Mouse (Mus musculus): ENCODE data around the gene Tceanc2. TPM values are rescaled to one million over a fixed set of nuclear protein-coding genes. Genes with fewer than 3 reads are reported as not detected.

The Tceanc2 gene
- polyA plus RNA-seq, 1 experiment from 2014 or later: 14.4 TPM

DNA sequence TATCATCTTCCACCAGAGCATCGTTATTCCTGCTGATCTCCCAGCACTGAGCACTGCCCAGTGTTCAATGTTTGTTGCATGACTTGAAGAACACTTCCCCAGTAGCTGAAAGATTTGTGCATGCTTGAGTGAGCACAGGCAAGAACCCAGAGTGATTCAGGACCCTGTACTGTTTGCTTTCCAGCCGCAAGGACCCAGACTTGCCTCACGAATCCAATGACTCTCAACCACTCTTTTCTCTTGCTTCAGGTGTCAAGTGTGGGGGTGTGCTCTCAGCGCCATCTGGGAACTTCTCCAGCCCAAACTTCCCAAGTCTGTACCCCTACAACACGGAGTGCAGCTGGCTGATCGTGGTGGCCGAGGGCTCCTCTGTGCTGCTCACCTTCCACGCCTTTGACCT, 76.7 kb downstream of the Tceanc2 start:
- H3K9me3 ChIP-seq (replicated peaks): no peaks in the 10 kb centered on the region
- 69% methylated on average over 8 of the region's 8 CpGs for whole genome bisulfite sequencing (ENCODE audit: insufficient replicate concordance)
- H3K27me3 ChIP-seq: no peaks in the 10 kb centered on the region
- H3K9ac ChIP-seq: no peak overlapping the region
- no peak overlapping the region for H3K4me3 ChIP-seq (replicated peaks)
- H3K36me3 ChIP-seq (replicated peaks): no peaks in the 10 kb centered on the region
- ATAC-seq (ENCODE audit: insufficient read depth): no peak
- H3K4me2 ChIP-seq: no peak overlapping the region
- H3K27ac ChIP-seq (replicated peaks): no peak overlapping the region
- H3K4me1 ChIP-seq (replicated peaks): no peaks in the 10 kb centered on the region; the same call in 1 of the 2 replicates

DNA sequence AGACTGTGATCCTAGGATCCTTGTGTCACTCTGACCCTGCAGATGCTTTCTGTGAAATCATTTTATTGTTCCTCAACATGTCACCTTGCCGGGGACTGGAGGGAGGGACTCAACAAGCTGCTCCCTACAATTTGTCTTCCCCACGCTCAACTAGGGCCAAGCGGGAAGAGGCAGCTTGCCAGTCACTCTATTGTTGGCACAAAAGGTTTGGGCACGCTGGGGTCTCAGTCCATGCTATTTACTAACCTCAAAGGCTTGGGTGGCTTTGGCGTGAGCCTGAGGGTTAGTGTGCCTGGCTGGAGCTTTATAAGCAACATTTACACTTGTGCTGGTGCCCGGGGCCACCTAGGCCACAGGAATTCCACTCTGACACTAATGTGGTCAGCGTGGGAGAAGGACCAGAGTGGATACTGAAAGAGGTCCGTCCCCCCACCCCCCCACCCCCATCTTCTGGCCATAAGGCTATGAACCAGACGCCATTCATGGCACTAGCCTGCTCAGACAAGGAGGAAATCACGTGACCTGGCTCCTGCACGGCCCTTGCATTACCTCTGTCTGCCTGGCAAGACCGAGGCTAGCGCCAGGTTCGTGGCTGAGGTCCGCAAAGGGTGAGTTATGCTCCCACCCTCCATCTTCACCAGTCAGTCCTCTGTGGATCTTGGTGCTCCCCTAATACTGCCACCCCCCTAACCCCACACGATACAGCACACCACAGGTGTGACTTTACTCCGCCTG, 80.0 kb downstream of the Tceanc2 start:
- H3K4me2 ChIP-seq: no peak overlapping the region
- H3K4me3 ChIP-seq (replicated peaks): no peak overlapping the region
- no peak for ATAC-seq (ENCODE audit: insufficient read depth)
- H3K27ac ChIP-seq (replicated peaks): no peak overlapping the region
- no peak overlapping the region for H3K9ac ChIP-seq
- 62% methylated on average over 17 of the region's 17 CpGs for WGBS (ENCODE audit: insufficient replicate concordance)
- no peaks in the 10 kb centered on the region for H3K9me3 ChIP-seq (replicated peaks)
- peaks cover 6% of the 10 kb centered on the region; the same call in 1 of the 2 replicates for H3K4me1 ChIP-seq (replicated peaks)
- peaks cover 5% of the 10 kb centered on the region; the same call in 1 of the 2 replicates for H3K27me3 ChIP-seq
- H3K36me3 ChIP-seq (replicated peaks): no peaks in the 10 kb centered on the region

DNA sequence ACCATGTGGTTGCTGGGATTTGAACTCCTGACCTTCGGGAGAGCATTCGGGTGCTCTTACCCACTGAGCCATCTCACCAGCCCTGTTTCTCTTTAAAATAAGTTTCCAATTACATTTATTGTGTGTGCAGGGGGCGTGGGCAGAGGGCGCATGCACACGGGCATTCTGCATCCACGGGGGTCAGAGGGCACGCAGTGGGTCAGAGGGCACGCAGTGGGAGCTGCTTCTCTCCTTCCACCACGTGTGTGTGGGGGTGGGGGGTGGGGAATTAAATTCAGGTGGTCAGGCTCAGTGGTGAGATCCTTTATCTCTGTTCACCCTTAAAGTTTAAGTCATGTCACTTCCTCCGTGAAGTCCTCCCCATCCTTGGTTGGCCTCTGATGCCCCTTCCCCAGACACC, 80.5 kb downstream of the Tceanc2 start:
- no peak for ATAC-seq (ENCODE audit: insufficient read depth)
- H3K9me3 ChIP-seq (replicated peaks): no peaks in the 10 kb centered on the region
- no peak overlapping the region for H3K9ac ChIP-seq
- H3K36me3 ChIP-seq (replicated peaks): no peaks in the 10 kb centered on the region
- no peak overlapping the region for H3K27ac ChIP-seq (replicated peaks)
- H3K4me3 ChIP-seq (replicated peaks): no peak overlapping the region
- 71% methylated on average over 10 of the region's 10 CpGs for WGBS (ENCODE audit: insufficient replicate concordance)
- peaks cover 6% of the 10 kb centered on the region; the same call in 1 of the 2 replicates for H3K4me1 ChIP-seq (replicated peaks)
- no peak overlapping the region for H3K4me2 ChIP-seq
- H3K27me3 ChIP-seq: peaks cover 5% of the 10 kb centered on the region; the same call in 1 of the 2 replicates

DNA sequence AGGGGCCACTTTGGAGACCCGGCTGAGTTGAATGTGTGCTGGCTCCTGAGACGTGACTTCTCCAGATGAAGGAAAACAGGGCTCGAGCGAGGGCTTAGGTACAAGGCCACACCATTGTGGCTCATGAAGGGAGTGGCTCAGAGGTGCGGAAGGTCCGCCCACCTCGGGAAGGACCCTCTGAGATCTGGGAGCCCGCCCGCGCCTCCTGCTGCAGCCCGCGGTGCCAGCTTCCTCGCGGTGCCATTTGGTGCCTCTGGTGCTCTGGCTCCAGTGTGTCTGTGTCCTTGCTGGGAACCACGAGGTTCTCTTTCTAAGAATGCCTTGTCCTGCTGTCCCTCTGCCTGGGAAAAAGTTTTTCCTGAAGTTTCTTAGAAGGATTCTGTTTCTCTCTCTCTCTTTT, 81.0 kb downstream of the Tceanc2 start:
- H3K4me2 ChIP-seq: no peak overlapping the region
- H3K4me1 ChIP-seq (replicated peaks): peaks cover 6% of the 10 kb centered on the region; the same call in 1 of the 2 replicates
- no peaks in the 10 kb centered on the region for H3K9me3 ChIP-seq (replicated peaks)
- peaks cover 5% of the 10 kb centered on the region; the same call in 1 of the 2 replicates for H3K27me3 ChIP-seq
- WGBS (ENCODE audit: insufficient replicate concordance): 50% methylated on average over 15 of the region's 15 CpGs
- no peak overlapping the region for H3K4me3 ChIP-seq (replicated peaks)
- no peak overlapping the region for H3K27ac ChIP-seq (replicated peaks)
- no peak for ATAC-seq (ENCODE audit: insufficient read depth)
- no peak overlapping the region for H3K9ac ChIP-seq
- no peaks in the 10 kb centered on the region for H3K36me3 ChIP-seq (replicated peaks)

GRCm38 (mm10) chr4:107096841-107097373, 82.0 kb downstream of the Tceanc2 start, which contains the start of gene Cdcp2:
TSS of gene Cdcp2 (plus strand) at chr4:107096891.
- no peak within 1 kb of the TSS for H3K4me3 ChIP-seq (replicated peaks)
- WGBS (ENCODE audit: insufficient replicate concordance): 68% methylated on average over 16 of the region's 16 CpGs

DNA sequence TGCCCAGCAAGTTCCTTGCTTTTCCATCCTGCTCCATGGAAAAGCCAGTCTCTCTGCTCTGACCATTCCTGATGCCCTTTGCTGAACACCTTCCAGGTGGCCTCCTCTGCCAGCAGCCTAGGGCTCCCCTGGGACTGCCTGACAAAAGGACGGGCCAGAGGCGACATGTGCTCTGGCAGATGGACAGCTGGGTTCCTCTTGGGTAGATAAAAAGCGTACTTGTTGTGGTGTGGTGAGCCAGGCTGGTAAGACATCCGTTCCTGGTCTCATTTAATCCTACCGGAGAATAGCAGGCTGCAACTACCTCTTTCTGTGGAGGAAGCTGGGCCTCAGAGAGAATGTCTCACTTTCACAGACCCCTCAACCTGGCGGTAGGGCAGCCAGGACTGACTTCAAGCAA, 82.9 kb downstream of the Tceanc2 start:
- Histone ChIP-seq H3K4me1 (replicated peaks) (peaks cover 6% of the 10 kb centered on the region; the same call in 1 of the 2 replicates), H3K27me3 (peaks cover 5% of the 10 kb centered on the region; the same call in 1 of the 2 replicates), H3K9ac (no peak overlapping the region), H3K4me3 (replicated peaks) (no peak overlapping the region), H3K27ac (replicated peaks) (no peak overlapping the region), H3K4me2 (no peak overlapping the region), H3K36me3 (replicated peaks) (no peaks in the 10 kb centered on the region), H3K9me3 (replicated peaks) (no peaks in the 10 kb centered on the region)
- 16% methylated on average over 6 of the region's 6 CpGs for WGBS (ENCODE audit: insufficient replicate concordance)
- ATAC-seq (ENCODE audit: insufficient read depth): no peak

More at GRCm38 (mm10) chr4:107096841-107097373, 82.0 kb downstream of the Tceanc2 start, which contains the start of gene Cdcp2:
- no peak for ATAC-seq (ENCODE audit: insufficient read depth)
- Histone ChIP-seq H3K36me3 (replicated peaks) (no peaks in the 10 kb centered on the region), H3K27ac (replicated peaks) (no peak within 1 kb of the TSS), H3K4me1 (replicated peaks) (peaks cover 6% of the 10 kb centered on the region; the same call in 1 of the 2 replicates), H3K9ac (no peak within 1 kb of the TSS), H3K27me3 (peaks cover 5% of the 10 kb centered on the region; the same call in 1 of the 2 replicates), H3K9me3 (replicated peaks) (no peaks in the 10 kb centered on the region), H3K4me2 (no peak within 1 kb of the TSS)

DNA sequence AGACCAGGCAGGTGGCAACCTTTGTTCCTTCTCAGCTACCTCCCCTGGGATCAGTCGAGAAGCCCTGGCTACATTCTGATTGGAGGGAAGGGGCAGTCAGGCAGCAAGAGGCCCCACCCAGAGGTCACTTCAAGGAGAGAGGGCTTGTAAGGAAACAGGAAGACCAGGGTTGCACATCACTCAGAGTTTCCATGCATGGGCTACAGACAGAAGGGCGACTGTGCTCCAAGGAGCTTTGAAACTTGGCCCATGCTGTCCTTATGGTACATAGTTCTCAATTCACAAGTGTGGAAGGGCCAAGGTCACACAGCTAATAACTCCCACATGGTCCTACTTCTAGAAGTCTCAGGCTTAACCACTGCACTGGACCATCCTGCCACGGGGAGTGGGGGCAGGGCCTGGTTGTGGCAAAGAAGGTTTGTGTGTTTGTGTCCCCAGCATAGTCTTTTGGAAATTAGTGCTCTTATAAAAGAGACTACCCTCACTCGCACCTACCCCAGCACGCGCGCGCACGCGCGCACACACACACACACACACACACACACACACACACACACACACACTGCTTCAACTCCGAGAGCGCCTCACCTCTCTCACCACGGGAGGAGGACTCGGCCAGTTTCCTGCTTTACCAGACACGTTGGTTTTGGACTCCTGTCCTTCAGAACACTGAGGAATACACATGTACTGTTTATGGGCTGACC, 84.3 kb downstream of the Tceanc2 start:
- no peak; the same call in 1 of the 2 replicates for ATAC-seq (ENCODE audit: insufficient read depth)
- H3K9ac ChIP-seq: no peak overlapping the region
- no peak overlapping the region for H3K4me3 ChIP-seq (replicated peaks)
- H3K36me3 ChIP-seq (replicated peaks): no peaks in the 10 kb centered on the region
- H3K9me3 ChIP-seq (replicated peaks): no peaks in the 10 kb centered on the region
- 67% methylated on average over 16 of the region's 16 CpGs for WGBS (ENCODE audit: insufficient replicate concordance)
- no peak overlapping the region for H3K4me2 ChIP-seq
- peaks cover 5% of the 10 kb centered on the region; the same call in 1 of the 2 replicates for H3K27me3 ChIP-seq
- H3K4me1 ChIP-seq (replicated peaks): peaks cover 6% of the 10 kb centered on the region; the same call in 1 of the 2 replicates
- no peak overlapping the region for H3K27ac ChIP-seq (replicated peaks)

GRCm38 (mm10) chr4:107091696-107092095, 87.2 kb downstream of the Tceanc2 start:
- H3K27me3 ChIP-seq: peaks cover under 1% of the 10 kb centered on the region; the same call in 1 of the 2 replicates
- H3K4me2 ChIP-seq: no peak overlapping the region
- no peaks in the 10 kb centered on the region for H3K36me3 ChIP-seq (replicated peaks)
- H3K4me1 ChIP-seq (replicated peaks): peaks cover 6% of the 10 kb centered on the region; the same call in 1 of the 2 replicates
- ATAC-seq (ENCODE audit: insufficient read depth): no peak
- H3K9me3 ChIP-seq (replicated peaks): no peaks in the 10 kb centered on the region
- 80% methylated on average over 14 of the region's 14 CpGs for WGBS (ENCODE audit: insufficient replicate concordance)
- no peak overlapping the region for H3K9ac ChIP-seq
- H3K4me3 ChIP-seq (replicated peaks): no peak overlapping the region
- no peak overlapping the region for H3K27ac ChIP-seq (replicated peaks)

GRCm38 (mm10) chr4:107084858-107085257, 94.1 kb downstream of the Tceanc2 start:
- H3K27me3 ChIP-seq: no peaks in the 10 kb centered on the region
- no peaks in the 10 kb centered on the region for H3K9me3 ChIP-seq (replicated peaks)
- no peaks in the 10 kb centered on the region for H3K4me1 ChIP-seq (replicated peaks)
- no peak overlapping the region for H3K4me2 ChIP-seq
- ATAC-seq (ENCODE audit: insufficient read depth): no peak; the same call in 1 of the 2 replicates
- H3K36me3 ChIP-seq (replicated peaks): no peaks in the 10 kb centered on the region
- no peak overlapping the region for H3K9ac ChIP-seq
- no peak overlapping the region for H3K27ac ChIP-seq (replicated peaks)
- WGBS (ENCODE audit: insufficient replicate concordance): 36% methylated on average over 6 of the region's 6 CpGs
- H3K4me3 ChIP-seq (replicated peaks): no peak overlapping the region

DNA sequence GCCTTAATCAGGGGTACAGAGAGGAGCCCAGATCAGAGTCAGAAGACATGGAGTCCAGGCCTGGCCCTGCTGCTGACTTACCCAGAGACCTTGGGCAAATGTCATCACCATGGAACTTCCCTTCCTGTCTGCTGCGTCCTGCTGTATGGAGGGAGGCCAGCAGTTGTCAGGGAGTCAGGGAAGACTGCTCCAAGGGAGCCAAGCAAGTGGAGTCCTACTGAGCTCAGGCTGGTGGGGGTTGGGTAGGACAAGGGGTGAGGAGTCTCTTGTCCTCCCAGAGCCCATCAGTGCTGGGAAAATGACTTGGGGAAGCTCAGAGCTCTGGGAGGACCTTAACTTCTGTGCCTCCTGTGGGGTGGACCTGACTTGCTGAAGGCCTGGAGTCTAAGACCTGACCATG, 94.6 kb downstream of the Tceanc2 start:
- no peaks in the 10 kb centered on the region for H3K9me3 ChIP-seq (replicated peaks)
- 39% methylated on average over 1 of the region's 1 CpGs for WGBS (ENCODE audit: insufficient replicate concordance)
- no peak overlapping the region for H3K4me2 ChIP-seq
- H3K4me3 ChIP-seq (replicated peaks): no peak overlapping the region
- no peak for ATAC-seq (ENCODE audit: insufficient read depth)
- no peaks in the 10 kb centered on the region for H3K4me1 ChIP-seq (replicated peaks)
- no peaks in the 10 kb centered on the region for H3K36me3 ChIP-seq (replicated peaks)
- no peak overlapping the region for H3K9ac ChIP-seq
- H3K27ac ChIP-seq (replicated peaks): no peak overlapping the region
- H3K27me3 ChIP-seq: no peaks in the 10 kb centered on the region
